Mouse (Mus musculus): Measurements from ENCODE around the gene Gm10100. TPM values are rescaled to one million over a fixed set of nuclear protein-coding genes. Genes with fewer than 3 reads are reported as not detected.
"Not testable (repeated sequence)": the region's sequence is repeated elsewhere in the genome, so short reads cannot be mapped to it uniquely, and the experiment has no call there.

The Gm10100 gene
- not detected in 2 replicates for polyA plus RNA-seq (2016; fragmentation: Nextera tagmentation; extraction: Ambion mirVana)

DNA sequence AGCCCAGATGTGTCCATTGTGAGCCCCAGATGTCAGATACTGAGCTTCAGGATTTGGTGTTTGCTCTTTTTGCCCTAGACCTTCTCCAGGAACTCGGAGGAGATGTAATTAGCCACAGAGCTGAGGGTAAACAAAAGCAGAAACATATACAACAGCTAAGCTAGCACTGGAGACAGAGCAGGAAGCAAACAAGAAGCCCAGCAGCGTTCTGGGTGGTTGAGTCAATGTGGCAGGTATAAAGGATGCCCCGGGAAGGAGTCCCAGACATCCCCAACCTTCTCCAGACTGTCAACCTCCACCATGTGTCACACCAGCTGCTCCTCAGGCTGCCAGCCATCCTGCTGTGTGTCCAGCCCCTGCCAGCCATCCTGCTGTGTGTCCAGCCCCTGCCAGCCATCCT, at the start of gene Gm10100:
Gene Gm10100, plus strand, starts transcription at position 301 of the 400 bp plus-strand sequence.
- H3K27ac ChIP-seq (replicated peaks) = no peak within 1 kb of the TSS
- H3K4me3 ChIP-seq = no peak within 1 kb of the TSS
- no peaks in the 10 kb centered on the region for H3K27me3 ChIP-seq (ENCODE audit: low read depth, poor library complexity, severe bottlenecking)
- 41% methylated on average over 3 of the region's 3 CpGs for WGBS
- no peaks in the 10 kb centered on the region for H3K4me1 ChIP-seq
- H3K36me3 ChIP-seq = no peaks in the 10 kb centered on the region
- no peak for DNase-seq (ENCODE audit: low spot score)
- H3K9me3 ChIP-seq (replicated peaks) = no peaks in the 10 kb centered on the region

DNA sequence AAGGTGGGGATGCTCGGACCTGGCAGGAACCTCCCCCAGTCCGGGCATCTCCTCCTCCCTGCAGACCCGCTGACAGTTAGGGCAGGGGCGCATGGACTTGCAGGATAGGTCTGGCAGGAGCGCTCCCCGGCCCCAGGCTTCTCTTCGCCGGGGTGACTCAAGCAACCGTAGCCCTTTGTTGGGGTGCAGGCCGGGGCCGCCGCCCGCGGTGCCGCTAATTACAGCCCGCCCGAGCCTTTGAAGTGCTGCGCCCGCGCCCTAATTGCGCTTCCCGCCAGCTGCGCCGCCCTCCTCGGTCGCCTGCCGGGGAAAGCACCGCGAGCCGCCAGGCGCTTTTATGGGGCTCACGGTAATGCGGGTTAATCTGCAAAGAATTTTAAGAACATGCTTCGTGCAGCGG, 48.7 kb upstream of the Gm10100 start:
- no peaks in the 10 kb centered on the region for H3K9me3 ChIP-seq (replicated peaks)
- H3K27ac ChIP-seq (replicated peaks) = peak overlapping the region; percentile 55; the same call in 1 of the 2 replicates
- peak overlapping the region; percentile 56 for H3K4me3 ChIP-seq
- DNase-seq (ENCODE audit: low spot score) = peak; percentile 36
- no peaks in the 10 kb centered on the region for H3K36me3 ChIP-seq
- under 1% methylated on average over 35 of the region's 35 CpGs for WGBS
- peaks cover 50% of the 10 kb centered on the region for H3K27me3 ChIP-seq (ENCODE audit: low read depth, poor library complexity, severe bottlenecking)
- H3K4me1 ChIP-seq = peaks cover 25% of the 10 kb centered on the region

DNA sequence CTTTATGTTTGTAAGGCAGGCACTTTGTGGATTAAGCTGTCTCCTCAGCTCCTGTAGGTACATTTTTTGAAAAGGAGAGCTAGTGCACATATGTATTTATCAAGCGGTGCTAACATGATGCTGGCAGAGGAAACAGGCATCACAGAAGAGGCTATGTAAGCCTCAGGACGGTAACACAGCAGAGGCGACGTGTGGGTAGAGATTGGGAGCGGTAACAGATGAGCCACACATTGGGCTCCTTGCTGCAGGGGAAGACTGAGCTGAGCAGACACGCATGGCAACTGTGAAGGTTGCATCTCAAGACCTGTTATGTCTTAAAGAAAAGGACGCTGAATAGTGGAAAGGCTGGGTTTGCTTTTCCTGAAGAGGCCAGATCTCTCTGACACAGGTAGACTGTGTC, 43.3 kb upstream of the Gm10100 start:
- Histone ChIP-seq H3K36me3 (no peaks in the 10 kb centered on the region), H3K27ac (replicated peaks) (no peak overlapping the region), H3K9me3 (replicated peaks) (no peaks in the 10 kb centered on the region), H3K4me1 (peaks cover 28% of the 10 kb centered on the region), H3K27me3 (ENCODE audit: low read depth, poor library complexity, severe bottlenecking) (peaks cover 73% of the 10 kb centered on the region), H3K4me3 (no peak overlapping the region)
- DNase-seq (ENCODE audit: low spot score) = no peak
- 81% methylated on average over 7 of the region's 7 CpGs for WGBS

DNA sequence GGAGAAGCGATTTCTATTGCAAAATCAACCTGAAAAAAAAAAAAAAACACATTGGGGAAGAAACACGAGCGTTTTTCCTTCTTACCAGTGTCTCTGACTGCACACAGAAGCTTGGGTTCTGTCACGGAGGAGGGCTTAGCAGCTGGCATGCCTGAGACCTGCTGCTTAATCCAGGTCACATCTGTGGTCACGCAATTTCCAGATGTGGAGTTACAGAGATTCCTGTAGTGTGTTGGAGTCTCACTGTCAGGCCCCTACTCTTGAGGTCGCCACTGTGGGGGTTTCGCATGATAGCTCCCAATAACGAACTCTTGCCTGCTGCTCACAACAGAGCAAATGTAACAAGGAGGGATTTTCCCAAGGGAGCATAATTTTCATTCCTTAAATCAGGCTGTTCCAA, 42.1 kb upstream of the Gm10100 start:
- Histone ChIP-seq H3K4me3 (no peak overlapping the region), H3K27me3 (ENCODE audit: low read depth, poor library complexity, severe bottlenecking) (peaks cover 73% of the 10 kb centered on the region), H3K9me3 (replicated peaks) (no peaks in the 10 kb centered on the region), H3K27ac (replicated peaks) (no peak overlapping the region), H3K4me1 (peaks cover 31% of the 10 kb centered on the region), H3K36me3 (no peaks in the 10 kb centered on the region)
- no peak for DNase-seq (ENCODE audit: low spot score)
- WGBS = 41% methylated on average over 8 of the region's 8 CpGs

DNA sequence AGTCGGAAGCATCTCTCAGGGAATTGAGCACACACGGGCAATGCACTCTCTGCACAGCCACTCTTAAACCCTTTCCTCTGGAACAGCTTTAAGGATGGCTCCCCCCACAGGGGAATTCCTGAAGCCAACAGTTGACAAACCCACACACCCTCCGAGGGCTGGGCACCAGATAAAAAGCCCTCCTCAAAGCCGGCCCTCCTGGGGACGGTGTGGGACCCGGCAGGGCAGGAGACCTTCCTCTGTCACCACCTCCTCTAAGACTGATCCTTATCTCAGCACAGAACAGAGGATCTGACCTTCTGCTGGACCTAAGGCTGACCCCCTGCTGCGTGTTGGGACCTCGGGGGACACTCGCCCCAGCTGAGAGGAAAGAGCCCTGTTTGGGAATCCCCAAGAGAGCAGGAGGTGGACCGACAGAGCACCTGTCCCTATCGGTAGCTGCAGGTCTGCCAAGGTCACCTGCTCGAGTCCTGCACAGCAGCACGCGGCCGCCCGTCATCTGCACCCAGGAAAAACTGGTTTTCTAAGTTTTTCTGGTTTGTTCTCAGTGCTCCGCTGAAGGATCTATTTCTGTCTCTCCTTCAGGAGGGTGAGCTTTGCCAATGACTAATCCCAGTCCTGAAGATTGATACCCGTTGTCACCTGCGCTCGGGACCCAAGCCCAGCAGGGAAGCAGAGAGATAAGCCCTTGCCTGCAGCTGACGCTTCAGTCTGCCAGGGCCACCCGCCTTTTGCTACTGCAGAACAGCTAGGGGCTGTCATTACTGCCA, 40.2 kb upstream of the Gm10100 start, which contains the start of gene Tspear:
Gene Tspear, plus strand, starts transcription at position 675 of the 770 bp plus-strand sequence.
- no peaks in the 10 kb centered on the region for H3K36me3 ChIP-seq
- 4% methylated on average over 22 of the region's 22 CpGs for WGBS
- H3K27ac ChIP-seq (replicated peaks) = no peak within 1 kb of the TSS
- DNase-seq (ENCODE audit: low spot score) = no peak
- H3K27me3 ChIP-seq (ENCODE audit: low read depth, poor library complexity, severe bottlenecking) = peaks cover 68% of the 10 kb centered on the region
- H3K4me1 ChIP-seq = peaks cover 44% of the 10 kb centered on the region
- no peaks in the 10 kb centered on the region for H3K9me3 ChIP-seq (replicated peaks)
- no peak within 1 kb of the TSS for H3K4me3 ChIP-seq

DNA sequence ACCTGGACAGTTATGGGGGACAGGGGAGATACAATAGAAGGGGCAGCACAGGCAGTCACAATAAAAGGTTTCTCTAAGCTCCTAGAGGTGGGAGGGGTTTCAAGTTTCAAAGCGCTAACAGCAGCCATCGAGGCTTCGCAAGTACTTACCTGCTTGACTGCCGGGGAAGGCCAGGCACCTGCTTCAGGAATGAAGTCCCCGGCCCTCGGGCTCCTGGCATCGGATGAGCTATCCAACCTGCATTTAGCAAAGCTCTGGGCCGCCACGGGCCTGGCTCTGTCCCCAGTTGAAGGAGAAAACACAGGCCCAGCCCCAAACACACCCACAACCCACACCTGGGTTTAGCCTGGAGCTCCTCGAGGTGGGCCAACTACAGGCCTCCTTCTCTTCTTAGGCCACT, 39.3 kb upstream of the Gm10100 start:
- 29% methylated on average over 10 of the region's 10 CpGs for WGBS
- H3K27me3 ChIP-seq (ENCODE audit: low read depth, poor library complexity, severe bottlenecking) = peaks cover 68% of the 10 kb centered on the region

DNA sequence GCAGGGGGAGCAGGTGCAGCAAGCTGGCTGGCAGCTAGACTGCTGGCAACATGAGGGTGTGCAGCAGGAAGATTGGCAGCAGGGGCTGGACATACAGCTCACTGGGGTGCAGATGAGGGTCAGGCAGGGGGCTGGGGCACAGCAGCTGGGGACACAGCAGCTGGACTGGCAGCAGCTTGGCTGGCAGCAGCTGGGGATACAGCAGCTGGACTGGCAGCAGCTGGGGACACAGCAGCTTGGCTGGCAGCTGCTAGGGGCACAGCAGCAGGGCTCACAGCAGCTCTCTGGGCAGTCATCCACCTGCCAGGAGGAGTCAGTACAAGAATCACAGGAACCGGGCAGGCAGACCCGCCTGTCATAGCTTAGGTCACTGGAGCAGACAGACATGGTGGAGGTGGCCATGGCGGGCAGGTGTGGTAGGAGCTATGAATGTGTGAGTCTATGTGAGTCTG, 35.9 kb upstream of the Gm10100 start, which contains the start of gene Gm19402:
Gene Gm19402, minus strand, starts transcription at position 402 of the 452 bp plus-strand sequence.
- whole genome bisulfite sequencing = 77% methylated on average over 3 of the region's 3 CpGs
- not testable (repeated sequence) for H3K4me3 ChIP-seq; H3K27ac ChIP-seq (replicated peaks); H3K36me3 ChIP-seq; H3K9me3 ChIP-seq (replicated peaks); DNase-seq (ENCODE audit: low spot score)
- Histone ChIP-seq H3K4me1 (peaks cover 34% of the 10 kb centered on the region), H3K27me3 (ENCODE audit: low read depth, poor library complexity, severe bottlenecking) (peaks cover 39% of the 10 kb centered on the region)

More for the DNA sequence above, 39.3 kb upstream of the Gm10100 start:
- no peak for DNase-seq (ENCODE audit: low spot score)
- H3K4me3 ChIP-seq = no peak overlapping the region
- H3K9me3 ChIP-seq (replicated peaks) = no peaks in the 10 kb centered on the region
- H3K36me3 ChIP-seq = no peaks in the 10 kb centered on the region
- peaks cover 44% of the 10 kb centered on the region for H3K4me1 ChIP-seq
- no peak overlapping the region for H3K27ac ChIP-seq (replicated peaks)

DNA sequence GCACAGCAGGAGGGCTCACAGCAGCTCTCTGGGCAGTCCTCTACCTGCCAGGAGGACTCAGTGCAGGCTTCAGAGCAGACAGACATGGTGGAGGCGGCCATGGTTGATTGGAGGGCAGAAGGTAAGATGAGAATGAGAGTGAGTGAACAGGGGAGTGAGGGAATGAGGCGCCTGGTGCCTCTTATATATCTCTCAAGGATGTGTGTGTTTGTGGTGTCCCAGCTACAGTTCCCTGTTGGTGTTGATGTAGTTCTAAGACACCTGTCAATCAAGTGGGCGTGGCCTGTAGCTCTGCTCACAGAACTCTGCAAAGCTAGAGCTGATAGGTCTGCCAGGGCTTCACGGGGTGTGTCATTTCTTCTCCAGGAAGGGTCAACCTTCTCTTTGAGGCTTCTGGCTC, 29.2 kb upstream of the Gm10100 start, which contains the start of gene Gm9508:
Gene Gm9508, minus strand, starts transcription at position 101 of the 400 bp plus-strand sequence.
- H3K36me3 ChIP-seq = no peaks in the 10 kb centered on the region
- no peaks in the 10 kb centered on the region for H3K27me3 ChIP-seq (ENCODE audit: low read depth, poor library complexity, severe bottlenecking)
- WGBS = 37% methylated on average over 4 of the region's 4 CpGs
- H3K4me3 ChIP-seq = no peak within 1 kb of the TSS
- H3K27ac ChIP-seq (replicated peaks) = no peak within 1 kb of the TSS
- peaks cover 2% of the 10 kb centered on the region; the same call in 1 of the 2 replicates for H3K4me1 ChIP-seq
- H3K9me3 ChIP-seq (replicated peaks) = no peaks in the 10 kb centered on the region; the same call in 1 of the 2 replicates
- DNase-seq (ENCODE audit: low spot score) = no peak

DNA sequence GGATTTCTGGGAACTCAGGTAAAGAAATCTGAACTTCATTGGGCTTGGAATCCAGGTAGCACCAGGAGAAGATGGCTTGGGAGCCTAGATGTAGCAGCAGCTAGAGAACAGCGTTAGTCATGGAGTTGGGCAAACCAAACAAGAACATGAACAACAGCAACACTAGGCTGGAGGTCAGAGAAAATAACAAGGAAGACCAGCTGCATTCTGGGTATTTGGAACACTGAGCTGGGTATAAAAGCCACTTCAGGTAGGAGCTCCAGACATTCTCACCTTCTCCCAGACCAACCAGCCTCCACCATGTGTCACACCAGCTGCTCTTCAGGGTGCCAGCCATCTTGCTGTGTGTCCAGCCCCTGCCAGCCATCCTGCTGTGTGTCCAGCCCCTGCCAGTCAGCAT, 20.0 kb upstream of the Gm10100 start, which contains the start of gene Gm10272:
Gene Gm10272, plus strand, starts transcription at position 301 of the 400 bp plus-strand sequence.
- H3K27me3 ChIP-seq (ENCODE audit: low read depth, poor library complexity, severe bottlenecking) = no peaks in the 10 kb centered on the region
- H3K36me3 ChIP-seq = no peaks in the 10 kb centered on the region
- WGBS = 89% methylated on average over 1 of the region's 1 CpGs
- no peak for DNase-seq (ENCODE audit: low spot score)
- H3K4me3 ChIP-seq = no peak within 1 kb of the TSS
- no peak within 1 kb of the TSS for H3K27ac ChIP-seq (replicated peaks)
- no peaks in the 10 kb centered on the region for H3K4me1 ChIP-seq
- H3K9me3 ChIP-seq (replicated peaks) = peaks cover 29% of the 10 kb centered on the region

DNA sequence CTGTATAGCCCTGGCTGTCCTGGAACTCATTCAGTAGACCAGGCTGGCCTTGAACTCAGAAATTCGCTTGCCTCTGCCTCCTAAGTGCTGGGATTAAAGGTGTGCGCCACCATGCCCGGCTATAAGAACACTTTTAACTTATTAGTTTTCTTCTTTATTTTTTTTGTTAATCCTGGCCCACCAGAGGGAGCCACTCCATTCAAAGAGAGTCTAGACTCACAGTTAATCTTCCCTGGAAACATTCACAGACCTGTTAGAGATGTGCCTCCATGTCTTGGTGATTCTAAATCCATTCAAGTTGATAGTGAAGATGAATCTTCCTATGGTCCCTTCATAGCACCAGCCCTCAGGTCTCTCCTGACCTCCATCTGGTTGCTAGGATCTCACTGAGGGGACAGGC, 16.5 kb upstream of the Gm10100 start:
- DNase-seq (ENCODE audit: low spot score) = no peak
- Histone ChIP-seq H3K27me3 (ENCODE audit: low read depth, poor library complexity, severe bottlenecking) (no peaks in the 10 kb centered on the region), H3K4me3 (no peak overlapping the region), H3K36me3 (no peaks in the 10 kb centered on the region), H3K4me1 (no peaks in the 10 kb centered on the region), H3K27ac (replicated peaks) (no peak overlapping the region), H3K9me3 (replicated peaks) (peaks cover 22% of the 10 kb centered on the region; the same call in 1 of the 2 replicates)
- WGBS = 82% methylated on average over 3 of the region's 3 CpGs

DNA sequence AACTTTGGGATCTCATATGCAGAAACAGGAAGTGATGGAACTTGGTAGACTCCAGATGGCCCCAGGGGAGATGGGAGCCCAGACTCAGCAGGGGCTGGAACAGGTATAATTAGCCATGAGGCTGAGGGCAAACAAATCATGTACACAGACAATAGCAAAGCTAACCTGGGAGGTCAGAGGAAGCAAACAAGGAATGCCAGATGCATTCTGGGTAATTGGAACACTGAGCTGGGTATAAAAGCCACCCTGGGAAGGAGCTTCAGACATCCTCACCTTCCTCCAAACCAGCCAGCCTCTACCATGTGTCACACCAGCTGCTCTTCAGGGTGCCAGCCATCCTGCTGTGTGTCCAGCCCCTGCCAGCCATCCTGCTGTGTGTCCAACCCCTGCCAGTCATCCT, 15.1 kb upstream of the Gm10100 start, which contains the start of gene Gm10024:
Gene Gm10024, plus strand, starts transcription at position 301 of the 400 bp plus-strand sequence.
- H3K4me3 ChIP-seq; H3K4me1 ChIP-seq; H3K27ac ChIP-seq (replicated peaks); H3K9me3 ChIP-seq (replicated peaks); DNase-seq (ENCODE audit: low spot score); H3K36me3 ChIP-seq; H3K27me3 ChIP-seq (ENCODE audit: low read depth, poor library complexity, severe bottlenecking): not testable (repeated sequence)

DNA sequence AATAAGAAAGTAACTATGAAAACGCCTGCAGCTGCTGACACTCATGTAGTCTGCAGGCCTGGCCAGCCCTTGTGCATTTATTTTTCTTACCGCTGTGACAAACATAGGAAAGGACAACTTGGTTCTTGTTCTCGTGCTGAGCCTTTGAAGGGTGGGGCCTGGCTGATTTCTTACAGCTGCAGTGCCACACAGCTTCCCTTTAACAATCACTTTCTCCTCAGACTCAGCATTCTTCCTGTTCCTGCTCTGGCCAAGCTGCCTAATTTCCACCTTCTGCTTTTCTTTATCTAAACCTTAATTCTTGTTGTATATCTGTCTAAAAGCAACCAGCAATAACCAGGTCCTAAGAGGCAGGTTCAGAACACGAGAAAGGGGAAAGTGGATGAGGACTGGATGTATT, 12.6 kb upstream of the Gm10100 start:
- no peak for DNase-seq (ENCODE audit: low spot score)
- H3K36me3 ChIP-seq = no peaks in the 10 kb centered on the region
- H3K27ac ChIP-seq (replicated peaks) = no peak overlapping the region
- no peaks in the 10 kb centered on the region; the same call in 1 of the 2 replicates for H3K9me3 ChIP-seq (replicated peaks)
- H3K4me3 ChIP-seq = no peak overlapping the region
- no peaks in the 10 kb centered on the region for H3K27me3 ChIP-seq (ENCODE audit: low read depth, poor library complexity, severe bottlenecking)
- WGBS = 79% methylated on average over 4 of the region's 4 CpGs
- H3K4me1 ChIP-seq = no peaks in the 10 kb centered on the region

DNA sequence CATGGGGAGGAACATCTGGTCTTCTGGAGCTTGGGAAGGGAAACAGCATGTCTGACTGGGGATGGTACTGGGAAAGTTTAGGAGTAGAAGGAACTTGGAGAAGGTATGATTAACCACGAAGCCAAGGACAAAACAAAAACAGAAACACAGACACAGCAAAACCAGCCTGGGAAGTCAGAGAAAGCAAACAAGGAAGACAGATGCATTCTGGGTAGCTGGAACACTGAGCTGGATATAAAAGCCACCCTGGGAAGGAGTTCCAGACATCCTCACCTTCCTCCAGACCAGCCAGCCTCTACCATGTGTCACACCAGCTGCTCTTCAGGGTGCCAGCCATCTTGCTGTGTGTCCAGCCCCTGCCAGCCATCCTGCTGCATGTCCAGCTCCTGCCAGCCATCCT, 10.8 kb upstream of the Gm10100 start, which contains the start of gene Gm10142:
Gene Gm10142, plus strand, starts transcription at position 301 of the 400 bp plus-strand sequence.
- H3K9me3 ChIP-seq (replicated peaks) = no peaks in the 10 kb centered on the region; the same call in 1 of the 2 replicates
- H3K36me3 ChIP-seq = no peaks in the 10 kb centered on the region
- H3K27ac ChIP-seq (replicated peaks) = no peak within 1 kb of the TSS
- no peak for DNase-seq (ENCODE audit: low spot score)
- no peaks in the 10 kb centered on the region for H3K27me3 ChIP-seq (ENCODE audit: low read depth, poor library complexity, severe bottlenecking)
- no peaks in the 10 kb centered on the region for H3K4me1 ChIP-seq
- WGBS = 89% methylated on average over 1 of the region's 1 CpGs
- no peak within 1 kb of the TSS for H3K4me3 ChIP-seq

Data from midbrain, embryonic 10.5 days (tissue).